Comparison of ENCODE assay signal across 8 mouse cellular contexts in genomic region chr5:125340547-125341262, GRCm38 (mm10). TPM values are rescaled to one million over a fixed set of nuclear protein-coding genes. Genes with fewer than 3 reads are reported as not detected.
A peak's percentile ranks its signal among the peaks of the same experiment; 100 is the strongest.
DNase-seq lines count a peak whose midpoint lies in the region; ATAC-seq lines count a peak whose summit lies in the region.

Scarb1 (minus strand) TSS chr5:125341094.

- H3K27ac ChIP-seq in intestine, embryonic 14.5 days (ENCODE audit: low read depth): no peak within 1 kb of the TSS; the same call in 1 of the 2 replicates

- peak within 1 kb of the TSS; percentile 67 for H3K9ac ChIP-seq in intestine, embryonic 14.5 days (ENCODE audit: low read length)

- DNase-seq in adrenal gland, adult (ENCODE audit: inconsistent age in 2 of 2, low spot score in 1 of 2): peak; percentile 96 to 99
- DNase-seq in embryo, embryonic 11 days: peak; percentile 92
- DNase-seq in gastrocnemius, postnatal 25 days: peak; percentile 80
- DNase-seq in intestine, embryonic 14.5 days (ENCODE audit: low spot score): peak; percentile 95
- DNase-seq in left cerebral cortex, postnatal 10 days (ENCODE audit: extremely low spot score in 1 of 2, low spot score in 2 of 2): peak; percentile 80 to 92
- DNase-seq in right cerebral cortex, postnatal 10 days (ENCODE audit: low spot score in 2 of 2): peak; percentile 92 to 93
- peak; percentile 91 for DNase-seq in urinary bladder, postnatal 25 days (ENCODE audit: low spot score)

- no peaks in the 10 kb centered on the region for H3K9me3 ChIP-seq in intestine, embryonic 14.5 days (ENCODE audit: control insufficient read depth, low read length)

- intact Hi-C loops in left cerebral cortex, postnatal 10 days (cut with DNase I): no loop called here

- H3K4me1 ChIP-seq in intestine, embryonic 14.5 days (replicated peaks; ENCODE audit: control insufficient read depth, insufficient read depth, low read length): peaks cover 17% of the 10 kb centered on the region

- no peaks in the 10 kb centered on the region for H3K27me3 ChIP-seq in intestine, embryonic 14.5 days (replicated peaks; ENCODE audit: control insufficient read depth, insufficient read depth, low read length)

- H3K36me3 ChIP-seq in intestine, embryonic 14.5 days (ENCODE audit: control insufficient read depth, insufficient read depth, low read length): no peaks in the 10 kb centered on the region

- peak within 1 kb of the TSS; percentile 86 for H3K4me3 ChIP-seq in intestine, embryonic 14.5 days (ENCODE audit: low read depth, low read length)

- ATAC-seq in intestine, embryonic 14.5 days (replicated peaks; ENCODE audit: low FRiP score, low TSS enrichment, low read depth): peak; percentile 89
- ATAC-seq in megakaryocyte progenitor cell, adult 5-6 weeks (replicated peaks; ENCODE audit: poor library complexity): peak; percentile 65

- H3K4me2 ChIP-seq in intestine, embryonic 14.5 days (ENCODE audit: low read length): peak within 1 kb of the TSS; percentile 77

- under 1% methylated on average over 34 of the region's 42 CpGs for WGBS in intestine, embryonic 14.5 days

RNA-seq across cellular contexts. Expression of gene Scarb1, which starts in this region (rescaled TPM):
- total RNA-seq in gastrocnemius, postnatal 25 days (2021): 10 to 100 TPM; 11.7 to 25.2 TPM
- polyA plus RNA-seq in intestine, embryonic 14.5 days (2014; fragmentation: Nextera tagmentation; extraction: Ambion mirVana): 47.6 and 50.8 TPM in 2 replicates
- total RNA-seq in left cerebral cortex, postnatal 10 days (2021): 10 to 100 TPM; 49.1 to 52.9 TPM
- 58.9 and 60.4 TPM in 2 replicates for total RNA-seq in megakaryocyte progenitor cell, adult 5-6 weeks (2015)
- total RNA-seq in megakaryocyte progenitor cell, adult 5-6 weeks (2017): 52.3 and 59.6 TPM in 2 replicates
